Mouse (Mus musculus): Measurements from ENCODE around the gene Tnfrsf21.

DNA sequence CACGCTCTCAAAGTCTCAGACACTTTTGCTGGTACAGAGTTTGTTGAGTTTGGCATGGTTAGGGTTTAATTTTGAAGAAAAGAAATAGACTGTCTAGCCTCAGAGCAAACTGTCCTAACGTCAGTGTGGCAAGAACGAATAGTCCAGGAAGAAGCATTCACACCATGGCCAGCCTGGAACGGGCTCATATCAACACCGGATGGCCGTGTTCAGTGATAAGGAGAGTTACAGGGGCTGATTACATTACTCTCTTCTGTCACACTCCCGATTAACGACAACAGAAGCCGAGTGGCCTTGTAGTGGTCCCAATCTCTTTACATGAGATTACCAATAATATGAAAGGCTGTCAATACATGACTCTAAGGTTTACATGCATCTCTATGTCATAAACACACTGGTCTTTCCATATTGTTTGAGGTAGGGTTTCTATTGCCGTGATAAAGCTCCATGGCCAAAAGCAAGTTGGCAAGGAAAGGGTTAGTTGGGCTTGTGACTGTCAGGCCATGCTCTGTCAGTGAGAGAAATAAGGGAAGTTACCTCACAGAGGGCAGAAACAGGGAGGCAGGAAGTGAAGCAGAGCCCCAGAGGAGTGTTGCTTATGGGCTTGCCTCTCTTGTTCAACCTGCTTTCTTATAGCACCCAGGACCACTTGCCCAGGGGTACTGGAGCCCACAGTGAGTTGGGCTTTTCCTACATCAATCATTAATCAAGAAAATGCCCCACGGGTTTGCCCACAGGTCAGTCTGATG, 42.1 kb downstream of the Tnfrsf21 start:
- no peak for TF ChIP-seq POLR2A (IDR thresholded peaks at IDR 0.05; ENCODE audit: low read depth, low read length)
- TF ChIP-seq CTCF (IDR thresholded peaks at IDR 0.05; ENCODE audit: extremely low read depth, insufficient read depth, insufficient read length, insufficient replicate concordance) = no peak
